Mouse (Mus musculus) megakaryocyte progenitor cell, adult 5-6 weeks (primary cell): Measurements from ENCODE around the gene Coro1a. TPM values are rescaled to one million over a fixed set of nuclear protein-coding genes. Genes with fewer than 3 reads are reported as not detected.

Experiments
- total RNA-seq, 2 experiments: library from RNA; stranded (forward) in 1 of 2; stranded (reverse) in 1 of 2; fragments of 157-497, 149-512 nt in 1 of 2; fragments of 200-1000 nt in 1 of 2; gene quantifications; 2 replicates each; pipeline versions ENCODE4 v1.2.3 to v1.2.4; 2015 to 2017

The Coro1a gene
- total RNA-seq, 2 experiments from 2014 or later: 259 to 525 TPM

Other genes starting within 250 kb of the Coro1a start
- not detected in 2 replicates for gene Atp2a1, start 244.7 kb downstream of the Coro1a start, total RNA-seq (2015)
- gene Atp2a1, start 244.7 kb downstream of the Coro1a start, total RNA-seq (2017): not detected in 2 replicates
- 33.4 and 36.3 TPM in 2 replicates for gene Sh2b1, start 232.4 kb downstream of the Coro1a start, total RNA-seq (2015)
- 19.3 and 20.1 TPM in 2 replicates for gene Sh2b1, start 232.4 kb downstream of the Coro1a start, total RNA-seq (2017)
- 89.9 and 97.9 TPM in 2 replicates for gene Tufm, start 220.4 kb downstream of the Coro1a start, total RNA-seq (2015)
- gene Tufm, start 220.4 kb downstream of the Coro1a start, total RNA-seq (2017): 85.6 and 89.2 TPM in 2 replicates
- gene Atxn2l, start 204.3 kb downstream of the Coro1a start, total RNA-seq (2015): 86.9 and 88.6 TPM in 2 replicates
- gene Atxn2l, start 204.3 kb downstream of the Coro1a start, total RNA-seq (2017): 29.0 and 29.5 TPM in 2 replicates
- gene Eif3c, start 141.4 kb downstream of the Coro1a start, total RNA-seq (2015): 198 and 210 TPM in 2 replicates
- gene Eif3c, start 141.4 kb downstream of the Coro1a start, total RNA-seq (2017): 226 and 261 TPM in 2 replicates
- 1.1 and 1.9 TPM in 2 replicates for gene Apobr, start 122.8 kb downstream of the Coro1a start, total RNA-seq (2015)
- gene Apobr, start 122.8 kb downstream of the Coro1a start, total RNA-seq (2017): 4.2 and 4.9 TPM in 2 replicates
- gene Cln3, start 122.0 kb downstream of the Coro1a start, total RNA-seq (2015): 33.0 and 36.3 TPM in 2 replicates
- gene Cln3, start 122.0 kb downstream of the Coro1a start, total RNA-seq (2017): 9.2 and 19.9 TPM in 2 replicates
- 0.81 TPM in 1 of 2 replicates, not detected in the other for gene Il27, start 112.8 kb downstream of the Coro1a start, total RNA-seq (2015)
- 0.29 and 1.1 TPM in 2 replicates for gene Il27, start 112.8 kb downstream of the Coro1a start, total RNA-seq (2017)
- gene Nupr1, start 76.9 kb downstream of the Coro1a start, total RNA-seq (2015): 0.17 and 1.6 TPM in 2 replicates
- gene Nupr1, start 76.9 kb downstream of the Coro1a start, total RNA-seq (2017): 0.92 and 1.3 TPM in 2 replicates
- 65.7 and 74.6 TPM in 2 replicates for gene Sgf29, start 58.5 kb downstream of the Coro1a start, total RNA-seq (2015)
- gene Sgf29, start 58.5 kb downstream of the Coro1a start, total RNA-seq (2017): 40.1 and 52.5 TPM in 2 replicates
- gene Sult1a1, start 31.4 kb downstream of the Coro1a start, total RNA-seq (2015): 1.7 and 3.2 TPM in 2 replicates
- 1.0 and 3.6 TPM in 2 replicates for gene Sult1a1, start 31.4 kb downstream of the Coro1a start, total RNA-seq (2017)
- gene Bola2, start 12.4 kb downstream of the Coro1a start, total RNA-seq (2015): 89.8 and 95.2 TPM in 2 replicates
- 168 and 218 TPM in 2 replicates for gene Bola2, start 12.4 kb downstream of the Coro1a start, total RNA-seq (2017)
- gene Slx1b, start 12.0 kb downstream of the Coro1a start, total RNA-seq (2015): 4.2 and 4.8 TPM in 2 replicates
- 4.6 and 4.7 TPM in 2 replicates for gene Slx1b, start 12.0 kb downstream of the Coro1a start, total RNA-seq (2017)
- gene Mapk3, start 51.8 kb upstream of the Coro1a start, total RNA-seq (2015): 86.5 and 106 TPM in 2 replicates
- gene Mapk3, start 51.8 kb upstream of the Coro1a start, total RNA-seq (2017): 36.0 and 41.3 TPM in 2 replicates
- gene Gdpd3, start 58.5 kb upstream of the Coro1a start, total RNA-seq (2015): 8.4 and 13.3 TPM in 2 replicates
- 7.1 and 7.7 TPM in 2 replicates for gene Gdpd3, start 58.5 kb upstream of the Coro1a start, total RNA-seq (2017)
- gene Ypel3, start 69.2 kb upstream of the Coro1a start, total RNA-seq (2015): 25.4 and 32.4 TPM in 2 replicates
- gene Ypel3, start 69.2 kb upstream of the Coro1a start, total RNA-seq (2017): 11.8 and 15.1 TPM in 2 replicates
- gene Tbx6, start 73.7 kb upstream of the Coro1a start, total RNA-seq (2015): 0.34 and 0.42 TPM in 2 replicates
- 0.14 TPM in 1 of 2 replicates, not detected in the other for gene Tbx6, start 73.7 kb upstream of the Coro1a start, total RNA-seq (2017)
- gene Ppp4c, start 84.7 kb upstream of the Coro1a start, total RNA-seq (2015): 209 and 216 TPM in 2 replicates
- 113 and 131 TPM in 2 replicates for gene Ppp4c, start 84.7 kb upstream of the Coro1a start, total RNA-seq (2017)
- gene Fam57b, start 89.9 kb upstream of the Coro1a start, total RNA-seq (2015): not detected in 2 replicates
- not detected in 2 replicates for gene Fam57b, start 89.9 kb upstream of the Coro1a start, total RNA-seq (2017)
- not detected in 2 replicates for gene 4930451I11Rik, start 123.9 kb upstream of the Coro1a start, total RNA-seq (2015)
- gene 4930451I11Rik, start 123.9 kb upstream of the Coro1a start, total RNA-seq (2017): not detected in 2 replicates
- gene Doc2a, start 139.6 kb upstream of the Coro1a start, total RNA-seq (2015): not detected in 2 replicates
- 0.07 TPM in 1 of 2 replicates, not detected in the other for gene Doc2a, start 139.6 kb upstream of the Coro1a start, total RNA-seq (2017)
- gene Hirip3, start 154.2 kb upstream of the Coro1a start, total RNA-seq (2015): 21.8 and 27.5 TPM in 2 replicates
- 215 and 246 TPM in 2 replicates for gene Hirip3, start 154.2 kb upstream of the Coro1a start, total RNA-seq (2017)
- gene Ino80e, start 154.6 kb upstream of the Coro1a start, total RNA-seq (2015): 83.1 and 83.9 TPM in 2 replicates
- gene Ino80e, start 154.6 kb upstream of the Coro1a start, total RNA-seq (2017): 36.3 and 38.5 TPM in 2 replicates
- gene Taok2, start 176.9 kb upstream of the Coro1a start, total RNA-seq (2015): 16.5 and 19.4 TPM in 2 replicates
- 30.2 and 32.6 TPM in 2 replicates for gene Taok2, start 176.9 kb upstream of the Coro1a start, total RNA-seq (2017)
- 19.1 and 28.8 TPM in 2 replicates for gene Tmem219, start 215.1 kb upstream of the Coro1a start, total RNA-seq (2015)
- 19.8 and 36.4 TPM in 2 replicates for gene Tmem219, start 215.1 kb upstream of the Coro1a start, total RNA-seq (2017)
- 6.6 and 11.5 TPM in 2 replicates for gene Kctd13, start 221.1 kb upstream of the Coro1a start, total RNA-seq (2015)
- 8.9 and 13.2 TPM in 2 replicates for gene Kctd13, start 221.1 kb upstream of the Coro1a start, total RNA-seq (2017)
- not detected in 2 replicates for gene Asphd1, start 241.8 kb upstream of the Coro1a start, total RNA-seq (2015)
- gene Asphd1, start 241.8 kb upstream of the Coro1a start, total RNA-seq (2017): not detected in 2 replicates
- gene Sez6l2, start 242.8 kb upstream of the Coro1a start, total RNA-seq (2015): 0.46 and 1.6 TPM in 2 replicates
- gene Sez6l2, start 242.8 kb upstream of the Coro1a start, total RNA-seq (2017): 0.34 and 0.37 TPM in 2 replicates